Mouse (Mus musculus): ENCODE measurements around the gene Rnaset2a. TPM values are rescaled to one million over a fixed set of nuclear protein-coding genes. Genes with fewer than 3 reads are reported as not detected.
"Not testable (repeated sequence)": the region's sequence is repeated elsewhere in the genome, so short reads cannot be mapped to it uniquely, and the experiment has no call there.

Rnaset2a gene
- polyA plus RNA-seq, 1 experiment, result not detected

DNA sequence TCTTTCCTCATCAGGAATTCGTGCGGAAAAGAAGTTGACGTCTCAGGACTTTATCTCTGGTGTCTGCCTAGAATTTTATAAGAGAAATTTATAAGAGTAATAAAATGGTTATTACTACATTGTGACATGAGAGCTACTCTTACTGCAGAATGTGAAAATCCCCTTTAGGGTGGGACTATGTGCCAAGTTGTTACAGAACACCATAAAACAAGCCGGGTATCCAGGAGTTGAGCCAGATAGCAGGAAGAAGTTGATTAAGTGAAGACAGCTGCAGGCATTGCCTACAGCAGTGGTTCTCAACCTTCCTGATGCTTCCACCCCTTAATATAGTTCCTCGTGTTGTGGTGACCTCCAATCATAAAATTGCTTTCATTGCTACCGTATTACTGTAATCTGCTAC is 31.0 kb downstream of the Rnaset2a start:
- H3K4me3 ChIP-seq (ENCODE audit: insufficient read depth, low read depth, low read length); H3K27ac ChIP-seq (ENCODE audit: insufficient read depth, low read depth, low read length); H3K4me1 ChIP-seq (ENCODE audit: control insufficient read depth, insufficient read depth, low read length): not testable (repeated sequence)
- WGBS, result no CpG with 5 or more reads among the region's 6 CpGs

DNA sequence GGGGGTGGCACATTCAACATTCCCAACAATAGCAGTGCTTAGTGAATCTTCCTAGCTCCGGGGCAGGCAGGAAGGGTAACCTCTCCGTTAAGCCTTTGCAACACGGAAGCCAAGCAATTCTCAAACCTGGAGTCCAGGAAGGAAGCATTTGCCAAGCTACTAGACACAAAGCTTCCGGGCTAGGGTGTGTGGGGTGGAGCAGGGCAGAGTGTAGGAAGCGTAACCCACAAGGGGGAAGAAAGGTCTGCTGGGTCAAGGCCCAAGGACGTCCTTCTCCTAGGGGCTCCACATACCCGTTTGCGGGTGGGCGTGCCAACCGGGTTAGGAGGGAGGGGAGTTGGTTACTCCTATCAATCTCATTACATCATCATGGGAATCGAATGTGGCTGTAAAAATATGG is 31.5 kb downstream of the Rnaset2a start:
- not testable (repeated sequence) for H3K4me3 ChIP-seq (ENCODE audit: insufficient read depth, low read depth, low read length); H3K4me1 ChIP-seq (ENCODE audit: control insufficient read depth, insufficient read depth, low read length); H3K27ac ChIP-seq (ENCODE audit: insufficient read depth, low read depth, low read length)
- 71% methylated on average over 7 of the region's 11 CpGs for WGBS

- not testable (repeated sequence) for H3K4me1 ChIP-seq (ENCODE audit: control insufficient read depth, insufficient read depth, low read length); H3K27ac ChIP-seq (ENCODE audit: insufficient read depth, low read depth, low read length); H3K4me3 ChIP-seq (ENCODE audit: insufficient read depth, low read depth, low read length)
- WGBS, result no CpG with 5 or more reads among the region's 1 CpGs
These were observed 35.7 kb downstream of the Rnaset2a start for GRCm38 (mm10) chr17:8112199-8112598.

GRCm38 (mm10) chr17:8101297-8101609 is 46.6 kb downstream of the Rnaset2a start:
- H3K4me1 ChIP-seq (ENCODE audit: control insufficient read depth, insufficient read depth, low read length); H3K27ac ChIP-seq (ENCODE audit: insufficient read depth, low read depth, low read length): not testable (repeated sequence)
- H3K4me3 ChIP-seq (ENCODE audit: insufficient read depth, low read depth, low read length), result peak overlapping the region; percentile 5; the same call in 1 of the 2 replicates
- WGBS, result 22% methylated on average over 3 of the region's 6 CpGs

DNA sequence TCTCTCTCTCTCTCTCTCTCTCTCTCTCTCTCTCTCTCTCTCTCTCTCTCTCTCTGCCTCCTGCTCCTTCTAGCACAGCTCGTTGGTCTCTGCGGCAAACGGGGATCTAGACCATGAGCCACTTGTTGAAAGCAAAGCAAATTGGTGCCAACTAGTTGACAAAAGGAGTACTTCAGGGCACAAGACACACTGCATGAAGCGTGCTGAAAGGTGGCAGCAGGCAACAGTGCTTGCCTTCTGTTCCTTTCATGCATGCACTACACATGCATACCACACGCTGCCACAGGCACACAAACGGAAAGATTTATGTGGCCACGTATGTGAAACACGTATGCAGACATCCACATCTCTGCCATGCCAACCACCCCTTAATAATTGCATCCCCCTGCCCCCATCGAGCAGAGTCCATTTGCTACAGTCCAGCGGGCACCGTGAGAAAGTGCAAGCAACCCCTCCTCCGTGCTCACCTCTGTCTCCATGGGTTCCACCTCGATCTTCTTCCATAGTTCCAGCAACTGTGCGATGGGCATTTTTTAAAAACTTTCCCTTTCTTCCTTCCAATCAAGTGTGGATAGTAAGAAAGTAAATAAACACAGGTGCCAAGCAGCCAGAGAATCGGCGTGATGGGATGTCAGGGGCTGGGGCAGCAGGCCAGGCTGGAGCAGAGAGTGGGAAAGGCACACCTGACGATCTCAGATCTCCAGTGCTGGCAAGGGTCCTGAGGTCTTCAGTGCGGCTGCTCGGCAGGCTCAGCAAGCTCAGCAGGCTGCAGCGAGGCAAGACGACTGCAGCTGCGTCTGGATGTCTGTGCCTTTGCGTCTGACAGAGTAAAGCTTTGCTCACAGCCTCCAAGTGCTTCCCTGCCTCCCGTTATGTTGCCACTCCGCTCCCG is 47.2 kb downstream of the Rnaset2a start:
- H3K27ac ChIP-seq (ENCODE audit: insufficient read depth, low read depth, low read length); H3K4me1 ChIP-seq (ENCODE audit: control insufficient read depth, insufficient read depth, low read length): not testable (repeated sequence)
- WGBS, result 3% methylated on average over 9 of the region's 26 CpGs
- peak overlapping the region; percentile 27; the same call in 1 of the 2 replicates for H3K4me3 ChIP-seq (ENCODE audit: insufficient read depth, low read depth, low read length)

DNA sequence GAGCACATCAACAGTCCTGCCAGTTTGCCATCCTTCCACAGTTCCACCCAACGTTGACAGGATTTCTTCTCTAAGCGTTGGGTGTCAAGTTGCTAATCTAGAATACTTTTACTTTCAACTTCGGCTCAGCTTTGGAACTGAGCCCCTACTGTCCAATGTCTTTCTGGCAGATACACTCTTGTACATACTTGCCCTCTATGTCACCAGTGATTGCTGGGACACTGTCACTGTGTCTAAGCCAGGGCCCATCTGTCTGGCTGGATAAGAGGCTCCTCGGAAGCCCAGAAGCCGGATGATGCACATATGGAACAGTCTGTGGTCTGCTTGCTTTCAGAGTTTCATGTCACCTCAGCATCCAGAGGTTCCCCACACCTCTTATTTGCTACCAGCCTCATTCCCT is 51.7 kb downstream of the Rnaset2a start:
- H3K27ac ChIP-seq (ENCODE audit: insufficient read depth, low read depth, low read length); H3K4me1 ChIP-seq (ENCODE audit: control insufficient read depth, insufficient read depth, low read length); H3K4me3 ChIP-seq (ENCODE audit: insufficient read depth, low read depth, low read length): not testable (repeated sequence)
- WGBS, result 61% methylated on average over 3 of the region's 5 CpGs

GRCm38 (mm10) chr17:8095653-8096052 is 52.2 kb downstream of the Rnaset2a start:
- WGBS, result 43% methylated on average over 3 of the region's 5 CpGs
- H3K27ac ChIP-seq (ENCODE audit: insufficient read depth, low read depth, low read length); H3K4me1 ChIP-seq (ENCODE audit: control insufficient read depth, insufficient read depth, low read length); H3K4me3 ChIP-seq (ENCODE audit: insufficient read depth, low read depth, low read length): not testable (repeated sequence)

- 63% methylated on average over 3 of the region's 18 CpGs for WGBS
- H3K4me3 ChIP-seq (ENCODE audit: insufficient read depth, low read depth, low read length), result not testable (repeated sequence)
These were observed 55.1 kb downstream of the Rnaset2a start for GRCm38 (mm10) chr17:8092537-8093526.

DNA sequence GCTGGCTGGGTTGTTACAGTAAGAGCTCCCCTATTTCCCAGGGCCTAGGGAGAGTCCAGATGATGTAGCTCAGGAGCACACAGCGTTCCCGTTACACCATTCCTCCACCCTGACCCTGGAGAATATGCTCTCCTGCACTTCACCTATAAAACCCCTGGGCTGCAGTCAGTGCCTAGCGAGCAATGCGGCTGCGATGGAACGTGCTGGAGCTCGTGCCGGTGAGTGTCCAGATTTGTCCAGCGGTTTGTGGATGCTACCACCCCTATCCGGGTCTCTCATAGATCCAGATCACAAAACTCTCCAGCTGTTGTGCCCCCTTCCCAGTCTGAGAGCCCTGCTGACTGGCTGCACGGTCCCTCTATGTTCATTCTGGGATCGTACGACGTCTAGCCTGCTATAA is 56.6 kb downstream of the Rnaset2a start:
- not testable (repeated sequence) for H3K4me3 ChIP-seq (ENCODE audit: insufficient read depth, low read depth, low read length); H3K4me1 ChIP-seq (ENCODE audit: control insufficient read depth, insufficient read depth, low read length); H3K27ac ChIP-seq (ENCODE audit: insufficient read depth, low read depth, low read length)
- 87% methylated on average over 14 of the region's 14 CpGs for WGBS

More at GRCm38 (mm10) chr17:8092537-8093526, 55.1 kb downstream of the Rnaset2a start:
- H3K4me1 ChIP-seq (ENCODE audit: control insufficient read depth, insufficient read depth, low read length); H3K27ac ChIP-seq (ENCODE audit: insufficient read depth, low read depth, low read length): not testable (repeated sequence)

- not testable (repeated sequence) for H3K4me3 ChIP-seq (ENCODE audit: insufficient read depth, low read depth, low read length); H3K4me1 ChIP-seq (ENCODE audit: control insufficient read depth, insufficient read depth, low read length); H3K27ac ChIP-seq (ENCODE audit: insufficient read depth, low read depth, low read length)
- WGBS, result 58% methylated on average over 2 of the region's 2 CpGs
These were observed 78.0 kb downstream of the Rnaset2a start for GRCm38 (mm10) chr17:8069847-8070246.

Other genes starting within 250 kb of the Rnaset2a start
- gene Tagap, start 222.1 kb downstream of the Rnaset2a start, polyA plus RNA-seq (2012; ENCODE audit: insufficient read depth, insufficient read length, low replicate concordance, missing spikeins), result not detected in 2 replicates
- not detected in 2 replicates for gene Rsph3a, start 202.5 kb downstream of the Rnaset2a start, polyA plus RNA-seq (2012; ENCODE audit: insufficient read depth, insufficient read length, low replicate concordance, missing spikeins)
- gene Gm49673, start 309 bp downstream of the Rnaset2a start, polyA plus RNA-seq (2012; ENCODE audit: insufficient read depth, insufficient read length, low replicate concordance, missing spikeins), result not detected in 2 replicates
- gene Fgfr1op, start 17.4 kb upstream of the Rnaset2a start, polyA plus RNA-seq (2012; ENCODE audit: insufficient read depth, insufficient read length, low replicate concordance, missing spikeins), result not detected in 2 replicates
- gene Ccr6, start 87.9 kb upstream of the Rnaset2a start, polyA plus RNA-seq (2012; ENCODE audit: insufficient read depth, insufficient read length, low replicate concordance, missing spikeins), result not detected in 2 replicates
- not detected in 2 replicates for gene Mpc1, start 134.8 kb upstream of the Rnaset2a start, polyA plus RNA-seq (2012; ENCODE audit: insufficient read depth, insufficient read length, low replicate concordance, missing spikeins)
- gene Sft2d1, start 163.0 kb upstream of the Rnaset2a start, polyA plus RNA-seq (2012; ENCODE audit: insufficient read depth, insufficient read length, low replicate concordance, missing spikeins), result not detected in 2 replicates
- not detected in 2 replicates for gene Prr18, start 189.4 kb upstream of the Rnaset2a start, polyA plus RNA-seq (2012; ENCODE audit: insufficient read depth, insufficient read length, low replicate concordance, missing spikeins)
- gene T2, start 207.9 kb upstream of the Rnaset2a start, polyA plus RNA-seq (2012; ENCODE audit: insufficient read depth, insufficient read length, low replicate concordance, missing spikeins), result not detected in 2 replicates

All from olfactory bulb, adult 2 months (tissue).